Mouse (Mus musculus) midbrain, postnatal 0 days (tissue): ENCODE measurements around the gene Rgs14. TPM values are rescaled to one million over a fixed set of nuclear protein-coding genes. Genes with fewer than 3 reads are reported as not detected.

Source experiments
- ATAC-seq: fragments of 200-750 bp; cut with Nextera tagmentation; 2 replicates; pipeline ENCODE4 v1.8.0; 2017; ENCODE audit warnings: moderate number of reproducible peaks, mild to moderate bottlenecking, moderate TSS enrichment, moderate library complexity; ENCODE audit not compliant: low FRiP score
- DNase-seq: peaks from one replicate; pipeline ENCODE4 v3.0.0-alpha.2; 2015; ENCODE audit warnings: low spot score
- H3K27ac ChIP-seq: fragments of 300-500 bp; sonication (generic); 2 replicates; pipeline ENCODE4 v1.5.1; 2014; ENCODE audit warnings: low read depth, mild to moderate bottlenecking, low read length, mixed read lengths
- H3K27me3 ChIP-seq: fragments of 300-500 bp; sonication (generic); 2 replicates; pipeline ENCODE4 v1.6.1; 2014; ENCODE audit warnings: low read length, control low read depth, mixed read lengths; ENCODE audit not compliant: insufficient read depth
- H3K36me3 ChIP-seq: fragments of 300-500 bp; sonication (generic); 2 replicates; pipeline ENCODE4 v1.6.1; 2014; ENCODE audit warnings: low read length, control low read depth, mixed read lengths; ENCODE audit not compliant: insufficient read depth
- H3K4me1 ChIP-seq: fragments of 300-500 bp; sonication (generic); 2 replicates; pipeline ENCODE4 v1.6.1; 2014; ENCODE audit warnings: mild to moderate bottlenecking, control low read depth, antibody characterized with exemption, low read length, mixed read lengths; ENCODE audit not compliant: insufficient read depth
- H3K4me2 ChIP-seq: fragments of 300-500 bp; sonication (generic); 2 replicates; pipeline ENCODE4 v1.6.1; 2014; ENCODE audit warnings: low read depth, mild to moderate bottlenecking, low read length, mixed read lengths; ENCODE audit not compliant: poor library complexity, severe bottlenecking
- H3K4me3 ChIP-seq: fragments of 300-500 bp; sonication (generic); 2 replicates; pipeline ENCODE4 v1.5.1; 2014; ENCODE audit warnings: low read depth, mild to moderate bottlenecking, low read length, moderate library complexity
- H3K9ac ChIP-seq: fragments of 300-500 bp; sonication (generic); replicated peaks from 2 replicates; pipeline ENCODE4 v1.6.1; 2014; ENCODE audit warnings: mild to moderate bottlenecking, low read length, moderate library complexity, mixed read lengths; ENCODE audit not compliant: poor library complexity, severe bottlenecking
- H3K9me3 ChIP-seq: fragments of 300-500 bp; sonication (generic); 2 replicates; pipeline ENCODE4 v1.6.1; 2016; ENCODE audit warnings: low read length, control low read depth
- CTCF ChIP-seq: IDR thresholded peaks from 2 replicates; pipeline ENCODE4 v1.5.1; 2016; ENCODE audit warnings: antibody characterized with exemption, mild to moderate bottlenecking
- WGBS: fragments of 180-500 bp; shearing (Covaris S2); extraction: QIAGEN DNeasy Blood & Tissue Kit; methylation state at CpG from one replicate; pipeline ENCODE4 v1.1.7; 2014; 5-methylcytosine and 5-hydroxymethylcytosine counted together
- polyA plus RNA-seq: library from polyadenylated mRNA; unstranded; fragments of >200 nt; fragmentation: Nextera tagmentation; extraction: Ambion mirVana; gene quantifications from 2 replicates; pipeline ENCODE4 v1.2.1, GENCODE M21; 2015
- total RNA-seq: library from RNA; depleted of rRNA; stranded (reverse); fragments of >200 nt; gene quantifications from 2 replicates; pipeline ENCODE4 v1.2.3, GENCODE M21; 2014

The Rgs14 gene
- total and polyA plus RNA-seq, 2 experiments from 2014 or later: 0.44 to 1.5 TPM

DNA sequence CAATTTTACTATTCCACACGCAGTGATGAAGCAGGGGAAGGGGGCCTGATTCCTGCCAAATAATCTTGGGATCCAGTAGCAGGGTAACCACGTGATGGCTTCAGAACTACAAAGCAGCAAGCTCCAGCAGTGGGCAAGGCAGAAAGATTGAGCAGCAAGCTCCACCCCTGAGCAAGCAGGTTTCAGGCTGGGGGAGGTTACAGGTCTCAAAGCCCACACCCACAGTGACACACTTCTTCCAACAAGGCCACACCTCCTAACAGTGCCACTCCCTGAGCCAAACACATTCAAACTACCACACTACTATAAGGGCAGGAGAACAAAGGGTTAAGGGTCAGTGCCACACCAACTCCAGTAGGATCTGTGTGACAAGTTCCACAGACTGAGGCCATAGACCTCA lies 30.3 kb upstream of the Rgs14 start:
- Histone ChIP-seq H3K36me3 (peaks cover 5% of the 10 kb centered on the region; the same call in 1 of the 2 replicates), H3K27me3 (no peaks in the 10 kb centered on the region), H3K27ac (no peak overlapping the region), H3K4me2 (no peak overlapping the region), H3K4me3 (no peak overlapping the region), H3K4me1 (no peaks in the 10 kb centered on the region), H3K9ac (no peak overlapping the region), H3K9me3 (no peaks in the 10 kb centered on the region)
- no peak for DNase-seq
- WGBS: 38% methylated on average over 2 of the region's 2 CpGs
- TF ChIP-seq CTCF: no peak
- no peak for ATAC-seq

GRCm38 (mm10) chr13:55342469-55342868 lies 27.1 kb upstream of the Rgs14 start:
- Histone ChIP-seq H3K4me1 (no peaks in the 10 kb centered on the region), H3K27ac (no peak overlapping the region), H3K27me3 (no peaks in the 10 kb centered on the region), H3K4me3 (no peak overlapping the region), H3K36me3 (peaks cover 34% of the 10 kb centered on the region), H3K9ac (no peak overlapping the region), H3K4me2 (no peak overlapping the region), H3K9me3 (no peaks in the 10 kb centered on the region)
- DNase-seq (no peak), ATAC-seq (no peak)
- TF ChIP-seq CTCF: no peak
- WGBS: 46% methylated on average over 11 of the region's 11 CpGs

GRCm38 (mm10) chr13:55344286-55344685 lies 25.2 kb upstream of the Rgs14 start:
- no peak for TF ChIP-seq CTCF
- H3K27me3 ChIP-seq: no peaks in the 10 kb centered on the region
- H3K4me3 ChIP-seq: no peak overlapping the region
- H3K27ac ChIP-seq: no peak overlapping the region
- no peaks in the 10 kb centered on the region for H3K9me3 ChIP-seq
- no peak for DNase-seq
- peaks cover 51% of the 10 kb centered on the region for H3K36me3 ChIP-seq
- no peak overlapping the region for H3K4me2 ChIP-seq
- 88% methylated on average over 7 of the region's 7 CpGs for WGBS
- H3K9ac ChIP-seq: no peak overlapping the region
- ATAC-seq: no peak
- no peaks in the 10 kb centered on the region for H3K4me1 ChIP-seq

DNA sequence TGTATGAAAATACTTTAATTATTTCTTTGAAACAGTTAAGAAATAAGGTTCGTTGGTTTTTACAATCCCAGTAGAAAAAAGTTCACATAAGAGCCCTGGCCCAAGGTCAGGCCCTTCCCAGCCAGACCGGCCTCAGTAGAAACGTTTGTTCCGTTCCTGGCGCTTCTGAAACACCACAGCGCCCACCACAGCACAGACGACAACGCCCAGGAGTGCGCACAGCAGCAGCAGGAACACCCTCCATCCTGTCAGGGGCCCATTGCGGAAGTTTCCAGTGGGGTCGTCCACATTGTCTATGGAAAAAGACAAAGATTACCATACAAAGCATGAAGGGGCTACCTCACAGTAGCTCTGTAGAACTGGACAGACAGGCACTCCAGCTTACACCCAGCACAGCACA lies 22.8 kb upstream of the Rgs14 start:
- TF ChIP-seq CTCF: no peak
- no peaks in the 10 kb centered on the region for H3K27me3 ChIP-seq
- no peak overlapping the region for H3K4me3 ChIP-seq
- H3K4me1 ChIP-seq: no peaks in the 10 kb centered on the region
- H3K36me3 ChIP-seq: peaks cover 68% of the 10 kb centered on the region
- WGBS: 90% methylated on average over 11 of the region's 11 CpGs
- ATAC-seq: no peak
- H3K27ac ChIP-seq: no peak overlapping the region
- DNase-seq: no peak
- H3K9me3 ChIP-seq: no peaks in the 10 kb centered on the region
- H3K4me2 ChIP-seq: no peak overlapping the region
- H3K9ac ChIP-seq: no peak overlapping the region

DNA sequence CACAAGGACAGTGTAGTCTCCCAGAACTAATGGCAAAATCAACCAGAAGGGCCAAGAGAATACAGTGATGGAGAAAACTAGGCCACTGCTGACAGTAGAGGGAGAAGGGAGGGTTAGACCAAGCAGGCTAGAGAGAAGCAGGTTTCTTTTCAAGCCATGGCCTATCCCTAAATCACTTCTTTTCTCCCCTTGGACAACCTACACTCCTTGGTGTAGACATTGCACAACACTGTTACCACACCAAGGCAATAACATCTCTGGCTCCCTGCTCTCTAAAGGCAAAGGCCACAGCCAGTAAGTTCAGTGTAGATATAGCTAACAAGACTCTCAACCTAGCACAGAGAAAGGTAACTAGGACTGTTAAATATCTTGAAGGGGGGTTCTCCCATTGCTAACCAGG lies 8.4 kb upstream of the Rgs14 start:
- H3K9ac ChIP-seq: no peak overlapping the region
- no peak for DNase-seq

GRCm38 (mm10) chr13:55361974-55362452 lies 7.5 kb upstream of the Rgs14 start:
- 2% methylated on average over 32 of the region's 32 CpGs for WGBS
- no peak for DNase-seq

More for the DNA sequence above, 8.4 kb upstream of the Rgs14 start:
- Histone ChIP-seq H3K4me3 (peak overlapping the region; percentile 84), H3K9me3 (no peaks in the 10 kb centered on the region), H3K4me2 (peak overlapping the region; percentile 87), H3K4me1 (peaks cover 12% of the 10 kb centered on the region), H3K27ac (no peak overlapping the region), H3K27me3 (no peaks in the 10 kb centered on the region), H3K36me3 (peaks cover 6% of the 10 kb centered on the region; the same call in 1 of the 2 replicates)
- no peak for ATAC-seq
- TF ChIP-seq CTCF: no peak

More at GRCm38 (mm10) chr13:55361974-55362452, 7.5 kb upstream of the Rgs14 start:
- H3K9ac ChIP-seq: peak overlapping the region; percentile 90
- H3K27me3 ChIP-seq: no peaks in the 10 kb centered on the region
- no peak for TF ChIP-seq CTCF
- peak overlapping the region; percentile 87 for H3K4me2 ChIP-seq
- H3K4me1 ChIP-seq: peaks cover 12% of the 10 kb centered on the region
- no peaks in the 10 kb centered on the region for H3K9me3 ChIP-seq
- ATAC-seq: peak; percentile 44
- peak overlapping the region; percentile 84 for H3K4me3 ChIP-seq
- H3K36me3 ChIP-seq: peaks cover 6% of the 10 kb centered on the region; the same call in 1 of the 2 replicates
- H3K27ac ChIP-seq: peak overlapping the region; percentile 90
